Comparison of ENCODE assay signal across 28 mouse cellular contexts in the genomic region with DNA sequence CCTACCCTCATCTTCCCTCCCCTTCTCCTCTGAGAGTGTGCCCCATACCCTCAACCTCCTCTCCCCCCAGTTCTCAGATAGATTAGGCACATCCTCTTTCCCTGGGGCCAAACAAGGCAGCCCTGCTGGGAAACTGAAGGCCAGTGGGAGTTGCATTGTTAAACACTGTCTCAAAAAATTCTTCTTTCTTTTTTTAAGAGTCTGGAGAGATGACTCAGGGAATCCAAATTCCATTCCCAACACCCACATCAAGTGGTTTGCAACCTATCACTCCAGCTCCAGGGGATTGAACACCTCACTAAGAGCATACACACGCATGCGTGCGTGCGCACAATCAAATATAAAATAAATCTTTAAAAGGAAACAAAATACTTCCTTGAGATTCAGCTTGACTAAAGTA.
"Had no signal": no experiment of that assay in that cellular context is flagged by ENCODE, and none has a peak within 500 bp of the region (broad histone marks: within the 10 kb centered on the region; RNA-seq: fewer than 3 reads in every experiment).

No protein-coding gene starts in this region.

- H3K27me3 ChIP-seq: heart, embryonic 13.5 days; heart, embryonic 15.5 days; hindbrain, embryonic 13.5 days; hindbrain, embryonic 15.5 days; liver, embryonic 13.5 days; liver, embryonic 15.5 days had no signal

- H3K4me3 ChIP-seq: gastrocnemius, adult 2 months; heart, adult 2 months; heart, embryonic 13.5 days; heart, embryonic 15.5 days; hindbrain, embryonic 13.5 days; hindbrain, embryonic 15.5 days; layer of hippocampus, adult 2 months; left cerebral cortex, adult 2 months; limb, embryonic 10.5 days; limb, embryonic 12.5 days; liver, embryonic 13.5 days; liver, embryonic 15.5 days had no signal

- ATAC-seq: hindbrain, postnatal 0 days; intestine, embryonic 16.5 days had no signal

- DNase-seq: gastrocnemius, adult 2 months; gastrocnemius, postnatal 10 days; gastrocnemius, postnatal 36 days; heart, adult 11 months; heart, adult 2 months; heart, postnatal 14 days; heart, postnatal 36 days; kidney, adult 11 months; kidney, adult 2 months; kidney, adult 9 months; kidney, postnatal 10 days; kidney, postnatal 25 days; kidney, postnatal 4 days; liver; liver, embryonic 13.5 days had no signal

- H3K9ac ChIP-seq: heart, embryonic 13.5 days; heart, embryonic 15.5 days; hindbrain, embryonic 13.5 days; hindbrain, embryonic 15.5 days; limb, embryonic 12.5 days; liver, embryonic 13.5 days; liver, embryonic 15.5 days had no signal

- H3K9me3 ChIP-seq: heart, embryonic 13.5 days; heart, embryonic 15.5 days; hindbrain, embryonic 13.5 days; hindbrain, embryonic 15.5 days; limb, embryonic 10.5 days; limb, embryonic 12.5 days; liver, embryonic 13.5 days; liver, embryonic 15.5 days had no signal

- H3K4me1 ChIP-seq: heart, embryonic 13.5 days; heart, embryonic 15.5 days; hindbrain, embryonic 13.5 days; hindbrain, embryonic 15.5 days; limb, embryonic 10.5 days; limb, embryonic 12.5 days; liver, embryonic 13.5 days; liver, embryonic 15.5 days had no signal

- H3K4me2 ChIP-seq: heart, embryonic 11.5 days; heart, embryonic 13.5 days; heart, embryonic 15.5 days; hindbrain, embryonic 13.5 days; hindbrain, embryonic 15.5 days; limb, embryonic 12.5 days; liver, embryonic 11.5 days; liver, embryonic 13.5 days; liver, embryonic 15.5 days had no signal

- H3K36me3 ChIP-seq: heart, embryonic 15.5 days; hindbrain, embryonic 13.5 days; hindbrain, embryonic 15.5 days had no signal

- H3K27ac ChIP-seq: gastrocnemius, adult 2 months; heart, adult 2 months; heart, embryonic 13.5 days; heart, embryonic 15.5 days; hindbrain, embryonic 13.5 days; hindbrain, embryonic 15.5 days; hindbrain, postnatal 0 days; layer of hippocampus, adult 2 months; left cerebral cortex, adult 2 months; limb, embryonic 10.5 days; limb, embryonic 12.5 days; liver, embryonic 13.5 days; liver, embryonic 15.5 days had no signal
